Mouse (Mus musculus) Patski (cell line): ENCODE data around the gene Orai2. TPM values are rescaled to one million over a fixed set of nuclear protein-coding genes. Genes with fewer than 3 reads are reported as not detected.
A peak's percentile ranks its signal among the peaks of the same experiment; 100 is the strongest.
"Not testable (repeated sequence)": the region's sequence is repeated elsewhere in the genome, so short reads cannot be mapped to it uniquely, and the experiment has no call there.

Experiments used
- ATAC-seq: fragments of 100-300 bp; one replicate; pipeline ENCODE4 v1.8.0; 2021
- CTCF ChIA-PET: fragments of 350-600 bp; sonication (Branson Sonifier 250); formaldehyde crosslinking; loops from one replicate; lab custom pipeline; 2022; ENCODE audit warnings: inconsistent platforms; lab: Charles Lee
- POLR2A ChIA-PET: fragments of 350-600 bp; sonication (Branson Sonifier 250); formaldehyde crosslinking; loops from one replicate; lab custom pipeline; 2022; ENCODE audit warnings: antibody characterized with exemption, inconsistent platforms; lab: Charles Lee
- DNase-seq: peaks from one replicate; pipeline ENCODE4 v3.0.0-alpha.2; 2011; ENCODE audit warnings: low read depth, low spot score
- H3K27me3 ChIP-seq: fragments of 371-371 bp; one replicate; pipeline ENCODE4 v1.5.1; 2021
- CTCF ChIP-seq: fragments of 100-300 bp; IDR thresholded peaks from one replicate; pipeline ENCODE4 v1.5.1; 2021
- in situ Hi-C: fragments of 300-500 bp; cut with MboI; formaldehyde crosslinking; loops from 3 replicates; pipeline ENCODE4 v1.11.1; 2018; ENCODE audit warnings: low pct_unique_long_range_greater_than_20kb, mixed read lengths
- polyA plus RNA-seq: library from polyadenylated mRNA; unstranded; gene quantifications from one replicate; pipeline ENCODE4 v1.2.3, GENCODE M21; 2021

Gene Orai2
- polyA plus RNA-seq, 1 experiment from 2014 or later: 40.0 TPM

DNA sequence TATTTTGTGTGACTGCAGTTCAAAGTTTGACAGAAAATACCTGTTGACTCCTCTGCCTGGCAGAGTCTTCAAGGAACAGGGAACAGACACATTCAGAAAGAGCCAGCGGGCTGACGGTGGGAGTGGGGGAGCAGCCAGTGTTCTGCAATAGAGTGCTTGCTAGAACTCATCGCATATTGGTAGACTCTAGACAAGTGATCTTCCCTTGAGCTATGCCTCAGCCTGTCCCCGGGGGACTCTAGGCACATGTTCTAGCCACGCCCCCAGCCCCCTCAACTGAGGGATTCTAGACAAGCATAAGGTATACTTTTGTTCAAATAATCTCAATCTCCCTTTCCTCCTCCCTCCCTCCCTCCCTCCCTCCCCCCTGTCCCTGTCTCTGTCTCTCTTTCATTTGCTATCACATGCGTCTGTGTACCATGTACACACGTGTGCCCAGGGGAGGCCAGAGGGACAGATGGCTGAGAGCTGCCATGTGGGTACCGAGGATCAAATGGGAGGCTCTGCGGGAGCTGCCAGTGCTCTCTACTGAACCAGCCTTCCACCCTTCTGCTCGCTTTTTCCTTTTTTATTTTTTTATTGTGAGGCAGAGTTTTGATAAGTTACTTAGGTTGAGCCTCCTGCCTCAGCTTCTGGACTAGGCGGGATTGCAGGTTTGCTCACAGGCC is 6.6 kb downstream of the Orai2 start:
- ATAC-seq (no peak), DNase-seq (no peak)
- in situ Hi-C loops: no loop called here
- ChIA-PET POLR2A (no interaction called here), CTCF (no interaction called here)
- TF ChIP-seq CTCF: no peak
- H3K27me3 ChIP-seq: no peaks in the 10 kb centered on the region

DNA sequence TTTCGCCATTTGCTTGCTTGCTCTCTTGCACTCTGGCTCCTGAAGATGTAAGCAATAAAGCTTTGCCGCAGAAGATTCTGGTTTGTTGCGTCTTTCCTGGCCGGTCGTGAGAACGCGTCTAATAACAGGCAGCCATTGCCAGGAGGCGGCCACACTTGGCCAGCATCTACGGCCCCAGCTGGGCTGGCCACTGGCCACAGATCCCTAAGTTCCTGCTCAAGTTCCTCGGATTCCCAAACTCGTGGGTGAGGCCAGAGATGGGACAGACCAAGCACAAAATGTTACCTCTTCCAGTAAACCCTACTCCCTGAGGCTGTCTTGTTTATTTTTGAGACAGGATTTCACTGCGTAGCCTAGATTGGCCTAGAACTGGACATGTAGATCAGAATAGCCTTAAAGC is 10.4 kb downstream of the Orai2 start:
- DNase-seq, in situ Hi-C loops, ATAC-seq, CTCF ChIA-PET, H3K27me3 ChIP-seq, POLR2A ChIA-PET: not testable (repeated sequence)

DNA sequence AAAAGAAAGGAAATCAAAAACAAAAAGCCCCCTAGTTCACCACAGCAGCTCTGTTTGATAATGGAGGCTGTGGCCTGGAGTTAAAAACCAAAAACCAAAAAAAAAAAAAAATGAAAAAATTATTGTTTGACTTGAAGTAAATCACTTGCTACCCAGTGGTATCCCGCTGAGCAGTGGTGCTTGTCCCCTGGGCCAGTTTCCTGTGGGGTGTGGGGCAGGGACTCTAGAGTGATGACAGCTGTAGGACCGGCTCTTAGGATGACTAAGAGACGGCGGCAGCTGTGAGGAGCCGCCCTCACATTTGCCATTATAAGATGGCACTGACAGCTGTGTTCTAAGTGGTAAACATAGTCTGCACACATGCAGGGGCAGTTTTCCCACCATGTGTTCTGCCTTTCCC is 15.1 kb downstream of the Orai2 start:
- DNase-seq: no peak
- in situ Hi-C loops: no loop called here
- no peaks in the 10 kb centered on the region for H3K27me3 ChIP-seq
- no peak for ATAC-seq
- CTCF ChIA-PET: interaction anchor here (1.1 kb wide), 1 partner anchor 11 kb away, joined by 3 read pairs; no protein-coding TSS in a partner anchor
- no peak for TF ChIP-seq CTCF
- POLR2A ChIA-PET: interaction anchor here (0.6 kb wide), 3 partner anchors 14 to 103 kb away, joined by 3 read pairs; no protein-coding TSS in a partner anchor

DNA sequence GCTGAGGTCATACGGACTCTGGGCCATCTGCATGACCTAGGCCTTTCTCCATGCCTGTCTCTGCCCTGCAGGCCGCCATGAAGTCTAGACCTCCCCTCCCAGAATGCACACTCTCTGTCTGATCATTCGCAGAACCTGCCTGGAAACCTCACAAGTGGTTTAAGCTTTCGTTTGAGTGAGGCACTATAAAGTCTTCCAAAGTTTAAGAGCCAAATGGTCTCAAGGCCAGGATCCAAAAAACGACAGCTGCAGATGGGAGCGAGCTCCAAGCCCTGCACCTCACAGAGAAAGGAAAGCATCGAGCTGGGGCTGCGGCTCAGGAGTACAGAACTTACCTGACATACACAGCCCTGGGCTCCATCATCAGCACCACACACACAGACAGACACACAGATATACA is 18.1 kb downstream of the Orai2 start:
- in situ Hi-C loops: no loop called here
- no peak for TF ChIP-seq CTCF
- ATAC-seq (no peak), DNase-seq (no peak)
- no peaks in the 10 kb centered on the region for H3K27me3 ChIP-seq
- ChIA-PET CTCF (interaction anchor here (1.2 kb wide), 1 partner anchor 31 kb away, joined by 3 read pairs; no protein-coding TSS in a partner anchor), POLR2A (no interaction called here)

DNA sequence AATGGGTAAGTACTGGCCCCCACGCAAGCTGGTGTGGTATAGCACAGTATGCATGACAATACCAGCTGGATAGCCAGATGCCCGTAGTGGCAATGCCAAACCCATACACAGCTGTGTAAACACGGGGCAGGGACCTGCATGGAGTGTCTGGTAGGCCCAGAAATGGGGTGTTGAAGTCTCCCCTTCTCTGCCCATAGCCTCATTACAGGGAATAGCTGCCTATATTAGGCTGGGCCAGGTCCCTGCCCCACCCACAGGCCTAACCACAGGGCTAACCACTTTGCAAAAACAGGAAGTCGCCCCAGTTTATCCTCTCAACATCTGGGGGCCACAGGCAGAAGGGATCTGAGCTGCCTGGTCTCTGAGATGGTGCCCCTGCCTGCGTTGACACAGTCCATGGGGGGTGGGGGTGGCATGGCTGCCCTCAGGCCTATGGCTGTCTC is 21.4 kb downstream of the Orai2 start:
- CTCF ChIA-PET: interaction anchor here (1.5 kb wide), 1 partner anchor 37 kb away, joined by 3 read pairs; no protein-coding TSS in a partner anchor
- H3K27me3 ChIP-seq, in situ Hi-C loops, POLR2A ChIA-PET, ATAC-seq, DNase-seq: not testable (repeated sequence)

DNA sequence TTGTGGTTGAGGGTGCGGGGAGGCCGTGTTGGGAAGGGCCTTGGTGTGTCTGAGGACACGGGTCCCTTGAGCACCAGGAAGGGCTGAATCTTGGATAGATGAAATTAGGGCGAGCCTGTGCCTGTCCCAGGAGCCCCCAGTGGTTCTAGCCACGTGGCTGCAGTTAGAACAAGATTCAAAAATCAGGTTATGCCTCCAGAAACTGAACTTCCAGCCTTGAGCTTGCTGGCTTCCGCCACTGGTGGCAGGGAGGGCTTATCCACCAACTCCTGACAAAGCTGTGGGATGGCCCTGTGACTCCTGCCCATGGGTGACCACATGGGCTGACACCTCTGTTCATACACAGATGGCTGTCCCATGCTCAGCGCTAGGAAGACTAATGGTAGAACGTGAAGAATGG is 22.8 kb downstream of the Orai2 start:
- DNase-seq: no peak
- in situ Hi-C loops: no loop called here
- CTCF ChIA-PET: interaction anchor here (0.7 to 1.5 kb wide), 3 partner anchors 14 to 38 kb away, joined by 3 read pairs; no protein-coding TSS in a partner anchor
- no peaks in the 10 kb centered on the region for H3K27me3 ChIP-seq
- ATAC-seq: no peak
- TF ChIP-seq CTCF: no peak
- POLR2A ChIA-PET: no interaction called here

DNA sequence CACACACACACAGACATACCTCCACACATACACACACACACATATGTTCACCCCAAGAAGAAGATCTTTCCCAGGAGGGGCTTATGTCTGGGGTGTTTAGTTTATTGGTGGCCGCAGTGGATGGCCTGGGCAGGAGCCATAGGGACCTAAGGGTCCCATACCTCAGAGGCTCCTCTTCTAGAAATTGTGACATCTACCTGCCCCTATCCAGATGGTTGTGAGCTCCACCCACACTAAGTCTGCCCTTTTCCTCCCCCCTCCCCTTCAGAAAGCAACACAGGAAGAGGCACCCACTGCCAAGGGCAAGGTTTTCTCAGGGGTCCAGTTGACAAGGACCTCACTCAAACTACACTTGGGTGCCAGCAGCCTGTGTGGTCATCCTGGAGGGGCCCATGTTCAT is 23.6 kb downstream of the Orai2 start:
- in situ Hi-C loops: no loop called here
- CTCF ChIA-PET: interaction anchor here (0.7 to 1.3 kb wide), 2 partner anchors 15 to 37 kb away, joined by 3 read pairs; no protein-coding TSS in a partner anchor
- POLR2A ChIA-PET: no interaction called here
- TF ChIP-seq CTCF: no peak
- H3K27me3 ChIP-seq: no peaks in the 10 kb centered on the region
- ATAC-seq (no peak), DNase-seq (no peak)

DNA sequence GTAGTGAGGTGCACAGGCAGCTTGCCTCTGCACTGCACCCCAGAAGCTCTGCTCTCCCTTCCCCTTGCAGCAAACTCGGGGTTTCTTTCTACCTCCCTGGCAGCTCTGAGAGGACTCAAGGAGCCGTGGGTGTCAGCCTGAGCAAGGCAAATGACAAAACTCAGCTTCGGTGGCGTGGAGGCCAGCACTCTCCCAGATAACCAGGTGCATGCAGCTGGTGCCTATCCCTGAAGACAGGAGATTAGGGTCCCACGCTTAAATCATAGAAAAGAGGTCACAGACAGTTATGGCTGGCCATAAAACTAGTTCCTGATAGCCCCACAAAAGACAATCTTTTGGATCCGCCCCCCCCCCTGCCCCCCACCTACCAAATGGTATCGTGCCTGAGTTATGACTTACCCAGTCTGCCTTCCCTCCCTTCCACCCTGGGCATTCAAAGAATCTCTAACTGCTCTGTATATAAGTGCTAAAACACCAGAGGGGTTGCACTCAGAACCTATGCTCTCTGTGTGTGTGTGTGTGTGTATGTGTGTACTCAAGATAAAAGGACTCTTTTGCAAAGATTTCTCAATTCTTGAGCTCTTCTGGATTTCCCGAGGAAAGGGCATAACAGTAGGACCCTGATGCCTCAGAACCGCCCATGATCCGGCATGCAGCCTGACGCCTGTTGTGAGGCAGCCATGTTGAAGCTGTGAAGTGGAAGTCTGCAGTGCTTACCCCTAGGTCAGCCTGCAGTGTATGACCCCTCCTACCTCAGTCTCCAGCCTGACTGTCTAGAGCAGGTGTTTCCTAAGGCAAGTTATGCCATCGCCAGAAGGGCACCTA is 25.7 kb downstream of the Orai2 start:
- no peak for TF ChIP-seq CTCF
- ChIA-PET CTCF (interaction anchor here (1.0 kb wide), 1 partner anchor 10 kb away, joined by 3 read pairs; no protein-coding TSS in a partner anchor), POLR2A (no interaction called here)
- in situ Hi-C loops: no loop called here
- H3K27me3 ChIP-seq: no peaks in the 10 kb centered on the region
- no peak for DNase-seq
- no peak for ATAC-seq

DNA sequence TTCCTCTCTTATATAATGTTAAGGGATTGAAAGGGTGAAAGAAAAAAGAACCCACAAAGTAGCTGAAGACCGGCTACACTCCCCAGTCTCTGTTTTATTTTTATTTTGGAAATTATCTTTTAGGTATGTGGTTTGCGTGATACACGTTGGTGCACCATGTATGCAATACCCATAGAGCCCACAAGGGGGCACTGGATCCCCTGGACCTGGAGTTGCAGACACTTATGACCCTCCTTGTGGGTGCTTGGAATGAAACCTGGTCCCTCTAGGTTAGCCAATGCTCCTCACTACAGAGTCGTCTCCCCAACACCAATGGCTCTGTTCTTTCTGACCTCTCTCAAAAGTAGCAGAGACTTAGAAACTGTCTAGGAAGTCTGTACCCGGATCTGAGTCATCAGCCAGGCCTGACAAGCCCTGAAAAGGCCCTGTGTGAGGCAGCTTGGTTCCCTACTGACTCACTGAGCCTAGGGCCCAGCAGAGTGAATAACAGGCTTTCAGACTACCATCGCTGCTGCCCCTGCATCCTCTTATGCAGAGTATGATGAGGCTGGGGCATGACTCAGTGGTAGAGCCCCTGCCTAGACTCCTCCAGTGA is 27.3 kb downstream of the Orai2 start:
- no peaks in the 10 kb centered on the region for H3K27me3 ChIP-seq
- ATAC-seq (peak; percentile 47), DNase-seq (no peak)
- ChIA-PET CTCF (interaction anchor here (1.4 kb wide), 1 partner anchor 10 kb away, joined by 4 read pairs; no protein-coding TSS in a partner anchor), POLR2A (no interaction called here)
- no peak for TF ChIP-seq CTCF
- in situ Hi-C loops: no loop called here

DNA sequence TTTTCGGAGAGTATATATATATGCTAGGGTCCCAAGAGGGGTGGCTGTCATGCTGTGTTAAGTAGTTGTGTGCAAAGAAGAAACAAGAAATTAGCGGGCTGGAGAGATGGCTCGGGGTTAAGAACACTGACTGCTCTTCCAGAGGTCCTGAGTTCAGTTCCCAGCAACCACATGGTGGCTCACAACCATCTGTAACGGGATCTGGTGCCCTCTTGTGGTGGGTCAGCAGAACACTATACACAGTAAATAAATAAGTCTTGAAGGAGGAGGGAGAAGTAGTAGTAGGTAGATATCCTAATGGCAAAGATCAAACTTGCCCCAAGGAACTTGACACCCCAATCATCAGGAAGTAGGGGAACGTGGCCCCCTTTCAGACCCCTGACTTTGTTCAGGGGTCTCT is 27.8 kb downstream of the Orai2 start:
- ChIA-PET POLR2A (no interaction called here), CTCF (interaction anchor here (1.4 kb wide), 1 partner anchor 9 kb away, joined by 4 read pairs; no protein-coding TSS in a partner anchor)
- DNase-seq: no peak
- H3K27me3 ChIP-seq: no peaks in the 10 kb centered on the region
- in situ Hi-C loops: no loop called here
- no peak for ATAC-seq
- TF ChIP-seq CTCF: no peak
